Mouse (Mus musculus): ENCODE data around the gene Dnaja3.

DNA sequence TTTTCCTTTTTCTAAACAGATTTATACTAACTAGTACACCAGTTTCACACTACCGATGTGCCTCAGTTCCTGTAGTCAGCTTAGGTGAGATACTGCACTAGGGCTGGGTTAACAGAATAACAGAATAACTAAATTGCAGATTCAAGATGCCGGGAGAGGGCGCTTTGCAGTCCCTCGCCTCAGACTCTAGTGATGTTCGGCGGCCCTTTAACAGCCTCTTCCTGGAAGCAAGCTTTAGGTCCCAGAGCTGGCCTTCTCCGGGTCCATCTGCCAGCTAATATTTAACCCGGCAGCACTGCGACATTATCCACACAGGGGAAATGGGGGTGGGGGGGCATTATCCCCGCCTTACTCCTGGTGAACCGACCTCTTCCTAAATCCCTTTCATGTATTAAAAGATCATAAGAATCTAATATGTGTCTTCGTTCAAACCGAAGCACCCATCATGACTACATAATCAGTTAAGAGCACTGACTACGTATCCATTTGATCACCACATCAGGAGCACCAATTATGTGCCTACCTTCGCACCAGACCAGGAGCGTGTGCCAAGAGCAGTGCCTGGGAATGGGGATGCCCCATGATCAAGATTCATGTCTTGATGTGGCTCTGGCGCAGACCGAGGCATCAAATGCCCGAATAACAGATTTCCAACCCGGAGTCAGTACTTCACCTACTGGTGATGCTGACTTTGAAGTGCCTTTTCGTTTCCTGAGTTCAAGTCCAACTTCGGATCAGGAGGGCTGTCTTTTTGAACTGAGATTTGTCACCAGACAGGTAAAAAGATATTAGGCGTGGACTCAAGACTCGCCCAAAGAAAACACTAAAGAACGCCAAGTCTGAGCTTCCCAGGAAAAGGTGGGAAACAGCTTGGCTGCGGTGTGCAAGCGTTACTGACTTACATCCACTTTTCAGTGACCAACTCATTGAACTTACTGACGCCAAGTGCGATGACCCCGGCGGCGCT, 46.6 kb upstream of the Dnaja3 start:
- TF ChIP-seq POLR2A (IDR thresholded peaks at IDR 0.05; ENCODE audit: insufficient read length, low read depth) (no peak), TCF12 (IDR thresholded peaks at IDR 0.05; ENCODE audit: insufficient read depth, poor library complexity, severe bottlenecking) (no peak), POLR2AphosphoS2 (IDR thresholded peaks at IDR 0.05; ENCODE audit: insufficient read length, low read depth) (no peak), MAX (IDR thresholded peaks at IDR 0.05; ENCODE audit: low read depth) (no peak), USF1 (IDR thresholded peaks at IDR 0.05; ENCODE audit: low read depth) (no peak), CEBPB (IDR thresholded peaks at IDR 0.05; ENCODE audit: insufficient read depth, poor library complexity, severe bottlenecking) (no peak), MYOG (IDR thresholded peaks at IDR 0.05; ENCODE audit: control insufficient read depth in 1 of 3, insufficient read depth in 1 of 3, insufficient read length in 2 of 3, low read depth in 2 of 3) (no peak), REST (IDR thresholded peaks at IDR 0.05; ENCODE audit: insufficient read depth, insufficient read length) (no peak), E2F4 (IDR thresholded peaks at IDR 0.05; ENCODE audit: insufficient read depth) (no peak), MYOD1 (IDR thresholded peaks at IDR 0.05; ENCODE audit: control insufficient read depth in 1 of 3, insufficient read length in 2 of 3, low read depth in 2 of 3) (no peak), SRF (IDR thresholded peaks at IDR 0.05; ENCODE audit: control insufficient read depth, insufficient read length, low read depth) (no peak)
